Mouse (Mus musculus) CH12.LX (cell line): ENCODE measurements at regions not wholly inside any gene's neighbourhood (a gene's known extent, or its start where the extent isn't known, plus 50 kb on each side); places are given as distances from the start of the nearest gene placed in this dataset.

Source experiments
- BHLHE40 ChIP-seq: IDR thresholded peaks from 2 replicates; pipeline ENCODE4 v1.6.1; 2011; ENCODE audit warnings: mild to moderate bottlenecking, low read depth, low read length, improper control_type of control experiment
- CTCF ChIP-seq, 2 experiments: IDR thresholded peaks in 1 of 2; conservative IDR thresholded peaks in 1 of 2; 2 replicates each; pipeline ENCODE4 v1.5.1; 2011 to 2012; ENCODE audit warnings: low read depth in 2 of 2, low read length in 2 of 2, improper control_type of control experiment in 1 of 2, inconsistent platforms in 1 of 2, mild to moderate bottlenecking in 1 of 2, moderate library complexity in 1 of 2
- EP300 ChIP-seq: IDR thresholded peaks from 2 replicates; pipeline ENCODE4 v1.6.1; 2011; ENCODE audit warnings: low read length, improper control_type of control experiment
- GABPA ChIP-seq: IDR thresholded peaks from 2 replicates; pipeline ENCODE4 v1.6.1; 2012; ENCODE audit warnings: low read depth, low read length, improper control_type of control experiment, inconsistent platforms; ENCODE audit not compliant: insufficient replicate concordance
- HCFC1 ChIP-seq: IDR thresholded peaks from 2 replicates; pipeline ENCODE4 v1.6.1; 2012; ENCODE audit warnings: low read depth, mild to moderate bottlenecking, inconsistent platforms, low read length, improper control_type of control experiment
- JUN ChIP-seq: IDR thresholded peaks from 2 replicates; pipeline ENCODE4 v1.6.1; 2011; ENCODE audit warnings: low read depth, mild to moderate bottlenecking, low read length, improper control_type of control experiment, moderate library complexity; ENCODE audit not compliant: insufficient read depth
- MAZ ChIP-seq: IDR thresholded peaks from 2 replicates; pipeline ENCODE4 v1.6.1; 2012; ENCODE audit warnings: low read depth, mild to moderate bottlenecking, inconsistent platforms, low read length, improper control_type of control experiment, moderate library complexity
- MYC ChIP-seq: IDR thresholded peaks from 2 replicates; pipeline ENCODE4 v1.6.1; 2011; ENCODE audit warnings: low read depth, mild to moderate bottlenecking, improper control_type of control experiment, low read length
- NELFE ChIP-seq: IDR thresholded peaks from 2 replicates; pipeline ENCODE4 v1.6.1; 2011; ENCODE audit warnings: low read depth, low read length, improper control_type of control experiment
- POLR2A ChIP-seq: IDR thresholded peaks from 2 replicates; pipeline ENCODE4 v1.6.1; 2011; ENCODE audit warnings: low read depth, mild to moderate bottlenecking, improper control_type of control experiment, low read length
- POLR2AphosphoS2 ChIP-seq: IDR thresholded peaks from 2 replicates; pipeline ENCODE4 v1.6.1; 2011; ENCODE audit warnings: low read depth, low read length, improper control_type of control experiment
- RCOR1 ChIP-seq: conservative IDR thresholded peaks from 2 replicates; pipeline ENCODE4 v1.6.1; 2012; ENCODE audit warnings: low read depth, mild to moderate bottlenecking, inconsistent platforms, low read length, improper control_type of control experiment
- TBP ChIP-seq: conservative IDR thresholded peaks from 2 replicates; pipeline ENCODE4 v1.6.1; 2011; ENCODE audit warnings: low read depth, low read length, improper control_type of control experiment
- USF2 ChIP-seq: conservative IDR thresholded peaks from 2 replicates; pipeline ENCODE4 v1.6.1; 2011; ENCODE audit warnings: low read depth, low read length, improper control_type of control experiment

DNA sequence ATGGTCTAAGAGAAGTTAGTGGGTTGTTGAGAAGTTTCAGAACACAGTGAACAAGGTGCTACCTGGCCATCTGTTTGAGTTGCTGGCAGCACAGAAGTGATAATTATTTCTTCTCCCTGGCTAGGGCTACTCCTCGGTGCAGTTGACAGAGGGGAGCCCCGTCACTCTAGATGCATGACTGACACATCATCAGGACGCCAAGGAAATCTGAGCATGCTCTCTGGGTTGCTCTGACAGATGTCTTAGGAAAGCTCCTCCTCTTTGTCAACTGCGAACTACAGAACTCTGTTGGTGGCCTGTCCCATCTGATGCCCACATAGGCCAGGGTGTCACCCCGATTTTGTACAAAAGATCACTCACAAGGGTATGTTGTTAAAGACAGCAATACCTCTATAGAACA lies 278.7 kb downstream of the Cog6 start:
- TF ChIP-seq BHLHE40 (no peak), HCFC1 (no peak), POLR2A (no peak), MAZ (no peak), CTCF (conservative IDR thresholded peaks at IDR 0.05 in 1 of 2, IDR thresholded peaks at IDR 0.05 in 1 of 2; ENCODE audit: low read depth in 2 of 2, low read length in 2 of 2) (no peak), JUN (no peak), POLR2AphosphoS2 (no peak), NELFE (no peak), USF2 (no peak), RCOR1 (no peak), MYC (no peak), EP300 (no peak), TBP (no peak), GABPA (no peak)
